Mouse (Mus musculus) CH12.LX (cell line): ENCODE measurements around the gene Rpl26.

Source experiments
- BHLHE40 ChIP-seq: IDR thresholded peaks from 2 replicates; pipeline ENCODE4 v1.6.1; 2011; ENCODE audit warnings: mild to moderate bottlenecking, low read depth, low read length, improper control_type of control experiment
- CTCF ChIP-seq, 2 experiments: IDR thresholded peaks in 1 of 2; conservative IDR thresholded peaks in 1 of 2; 2 replicates each; pipeline ENCODE4 v1.5.1; 2011 to 2012; ENCODE audit warnings: low read depth in 2 of 2, low read length in 2 of 2, improper control_type of control experiment in 1 of 2, inconsistent platforms in 1 of 2, mild to moderate bottlenecking in 1 of 2, moderate library complexity in 1 of 2
- E2F4 ChIP-seq: IDR thresholded peaks from 2 replicates; pipeline ENCODE4 v1.6.1; 2011; ENCODE audit warnings: low read depth, low read length, improper control_type of control experiment; ENCODE audit not compliant: insufficient replicate concordance
- EP300 ChIP-seq: IDR thresholded peaks from 2 replicates; pipeline ENCODE4 v1.6.1; 2011; ENCODE audit warnings: low read length, improper control_type of control experiment
- ETS1 ChIP-seq: conservative IDR thresholded peaks from 2 replicates; pipeline ENCODE4 v1.6.1; 2012; ENCODE audit warnings: low read depth, mild to moderate bottlenecking, inconsistent platforms, low read length, improper control_type of control experiment, moderate library complexity
- KAT2A ChIP-seq: IDR thresholded peaks from 2 replicates; pipeline ENCODE4 v1.6.1; 2012; ENCODE audit warnings: low read length, improper control_type of control experiment, inconsistent platforms; ENCODE audit not compliant: insufficient replicate concordance
- MAZ ChIP-seq: IDR thresholded peaks from 2 replicates; pipeline ENCODE4 v1.6.1; 2012; ENCODE audit warnings: low read depth, mild to moderate bottlenecking, inconsistent platforms, low read length, improper control_type of control experiment, moderate library complexity
- MEF2A ChIP-seq: IDR thresholded peaks from 2 replicates; pipeline ENCODE4 v1.6.1; 2014; ENCODE audit warnings: low read depth, mild to moderate bottlenecking, inconsistent platforms, low read length, improper control_type of control experiment, borderline replicate concordance
- POLR2A ChIP-seq: IDR thresholded peaks from 2 replicates; pipeline ENCODE4 v1.6.1; 2011; ENCODE audit warnings: low read depth, mild to moderate bottlenecking, improper control_type of control experiment, low read length
- RAD21 ChIP-seq: IDR thresholded peaks from 2 replicates; pipeline ENCODE4 v1.6.1; 2011; ENCODE audit warnings: low read depth, mild to moderate bottlenecking, low read length, improper control_type of control experiment, moderate library complexity
- RCOR1 ChIP-seq: conservative IDR thresholded peaks from 2 replicates; pipeline ENCODE4 v1.6.1; 2012; ENCODE audit warnings: low read depth, mild to moderate bottlenecking, inconsistent platforms, low read length, improper control_type of control experiment
- ZC3H11A ChIP-seq: IDR thresholded peaks from 2 replicates; pipeline ENCODE4 v1.6.1; 2012; ENCODE audit warnings: low read depth, mild to moderate bottlenecking, inconsistent platforms, low read length, improper control_type of control experiment
- ZNF384 ChIP-seq: IDR thresholded peaks from 2 replicates; pipeline ENCODE4 v1.6.1; 2012; ENCODE audit warnings: low read depth, low read length, improper control_type of control experiment, inconsistent platforms

GRCm38 (mm10) chr11:68854621-68855020, 46.8 kb upstream of the Rpl26 start:
- TF ChIP-seq EP300, result no peak
- no peak for TF ChIP-seq E2F4
- no peak for TF ChIP-seq CTCF (conservative IDR thresholded peaks at IDR 0.05 in 1 of 2, IDR thresholded peaks at IDR 0.05 in 1 of 2; ENCODE audit: low read depth in 2 of 2, low read length in 2 of 2)
- TF ChIP-seq POLR2A, result no peak
- no peak for TF ChIP-seq BHLHE40
- TF ChIP-seq MAZ, result no peak
- no peak for TF ChIP-seq RAD21
- TF ChIP-seq ETS1, result no peak
- TF ChIP-seq ZC3H11A, result no peak
- TF ChIP-seq KAT2A, result no peak
- TF ChIP-seq ZNF384, result no peak
- TF ChIP-seq MEF2A, result no peak
- no peak for TF ChIP-seq RCOR1
